Mouse (Mus musculus) cerebellum, adult 2 months (tissue): ENCODE results near the gene Sept8. TPM values are rescaled to one million over a fixed set of nuclear protein-coding genes. Genes with fewer than 3 reads are reported as not detected.

Experiments used
- DNase-seq, 2 experiments: peaks; one replicate each; pipeline ENCODE4 v3.0.0; 2021
- H3K27ac ChIP-seq: fragments of 200-500 bp; 2 replicates; pipeline ENCODE4 v1.5.1; 2012; ENCODE audit warnings: low read length, control low read depth, inconsistent platforms; ENCODE audit not compliant: insufficient read depth
- H3K27me3 ChIP-seq: fragments of 200-500 bp; 2 replicates; pipeline ENCODE4 v1.6.1; 2012; ENCODE audit warnings: inconsistent platforms, mild to moderate bottlenecking, low read length, moderate library complexity; ENCODE audit not compliant: control insufficient read depth, insufficient read depth
- H3K4me1 ChIP-seq: fragments of 200-500 bp; 2 replicates; pipeline ENCODE4 v1.6.1; 2011; ENCODE audit warnings: low read length; ENCODE audit not compliant: control insufficient read depth, insufficient read depth
- H3K4me3 ChIP-seq: fragments of 200-500 bp; replicated peaks from 2 replicates; pipeline ENCODE3; 2011; ENCODE audit warnings: mild to moderate bottlenecking, low read depth, low read length, control low read depth; ENCODE audit not compliant: insufficient read depth
- CTCF ChIP-seq: fragments of 200-500 bp; IDR thresholded peaks from 2 replicates; pipeline ENCODE4 v1.5.1; 2011; ENCODE audit warnings: low read depth, mild to moderate bottlenecking, control low read depth, low read length, moderate library complexity, borderline replicate concordance; ENCODE audit not compliant: insufficient read depth
- POLR2A ChIP-seq: fragments of 200-500 bp; IDR thresholded peaks from 2 replicates; pipeline ENCODE4 v1.6.1; 2011; ENCODE audit warnings: low read length, control low read depth, borderline replicate concordance; ENCODE audit not compliant: insufficient read depth
- WGBS: fragments of 180-500 bp; shearing (Covaris S2); methylation state at CpG from one replicate; pipeline ENCODE4 v1.1.7; 2018; 5-methylcytosine and 5-hydroxymethylcytosine counted together
- polyA plus RNA-seq: library from polyadenylated mRNA; depleted of rRNA; stranded (reverse); fragments of >200 nt; gene quantifications from 2 replicates; pipeline ENCODE4 v1.2.3, GENCODE M21; 2012; rRNA removed

The Sept8 gene
- polyA plus RNA-seq, 1 experiment = 318 TPM

- no peak for TF ChIP-seq CTCF
- TF ChIP-seq POLR2A = peak; percentile 83
- under 1% methylated on average over 67 of the region's 69 CpGs for WGBS
These were observed 48.4 kb downstream of the Sept8 start, which contains the start of gene Kif3a for GRCm38 (mm10) chr11:53567224-53568014. Kif3a (plus strand) TSS chr11:53567379.

GRCm38 (mm10) chr11:53580562-53580961 is 61.5 kb downstream of the Sept8 start:
- H3K4me3 ChIP-seq = no peak overlapping the region
- no peak for DNase-seq
- TF ChIP-seq CTCF (no peak), POLR2A (no peak)
- no peaks in the 10 kb centered on the region for H3K27me3 ChIP-seq
- no peak overlapping the region for H3K27ac ChIP-seq
- WGBS = 97% methylated on average over 3 of the region's 3 CpGs
- peaks cover 4% of the 10 kb centered on the region; the same call in 1 of the 2 replicates for H3K4me1 ChIP-seq

More at GRCm38 (mm10) chr11:53567224-53568014, 48.4 kb downstream of the Sept8 start, which contains the start of gene Kif3a:
- Histone ChIP-seq H3K27ac (no peak within 1 kb of the TSS; the same call in 1 of the 2 replicates), H3K4me1 (no peaks in the 10 kb centered on the region), H3K27me3 (no peaks in the 10 kb centered on the region), H3K4me3 (peak within 1 kb of the TSS; percentile 72)
- DNase-seq = peak; percentile 97

GRCm38 (mm10) chr11:53583151-53583550 is 64.1 kb downstream of the Sept8 start:
- WGBS = 56% methylated on average over 10 of the region's 10 CpGs

GRCm38 (mm10) chr11:53584849-53585248 is 65.8 kb downstream of the Sept8 start:
- Histone ChIP-seq H3K4me3 (no peak overlapping the region), H3K4me1 (no peaks in the 10 kb centered on the region), H3K27ac (no peak overlapping the region), H3K27me3 (no peaks in the 10 kb centered on the region)
- DNase-seq = peak in 1 of 2 experiments; percentile 37
- TF ChIP-seq POLR2A (no peak), CTCF (peak; percentile 46; the same call in 1 of the 2 replicates)
- WGBS = 50% methylated on average over 3 of the region's 3 CpGs

More at GRCm38 (mm10) chr11:53583151-53583550, 64.1 kb downstream of the Sept8 start:
- peak; percentile 51; the same call in 1 of the 2 replicates for TF ChIP-seq CTCF
- TF ChIP-seq POLR2A = no peak
- no peaks in the 10 kb centered on the region for H3K4me1 ChIP-seq
- no peak overlapping the region for H3K4me3 ChIP-seq
- H3K27me3 ChIP-seq = no peaks in the 10 kb centered on the region
- no peak for DNase-seq
- no peak overlapping the region for H3K27ac ChIP-seq

GRCm38 (mm10) chr11:53585510-53585909 is 66.5 kb downstream of the Sept8 start:
- TF ChIP-seq POLR2A = no peak
- no peak for TF ChIP-seq CTCF
- WGBS = 85% methylated on average over 6 of the region's 6 CpGs
- Histone ChIP-seq H3K27ac (no peak overlapping the region), H3K4me3 (no peak overlapping the region), H3K27me3 (no peaks in the 10 kb centered on the region), H3K4me1 (no peaks in the 10 kb centered on the region)
- DNase-seq = no peak

GRCm38 (mm10) chr11:53588279-53588678 is 69.2 kb downstream of the Sept8 start:
- DNase-seq = no peak
- 74% methylated on average over 8 of the region's 8 CpGs for WGBS
- H3K4me1 ChIP-seq = no peaks in the 10 kb centered on the region
- H3K4me3 ChIP-seq = no peak overlapping the region
- no peak for TF ChIP-seq POLR2A
- no peak overlapping the region for H3K27ac ChIP-seq
- no peaks in the 10 kb centered on the region for H3K27me3 ChIP-seq

GRCm38 (mm10) chr11:53590368-53590768 is 71.3 kb downstream of the Sept8 start:
- DNase-seq = peak in 1 of 2 experiments; percentile 37
- TF ChIP-seq POLR2A (no peak), CTCF (peak; percentile 67)
- Histone ChIP-seq H3K4me1 (no peaks in the 10 kb centered on the region), H3K27me3 (no peaks in the 10 kb centered on the region), H3K4me3 (no peak overlapping the region), H3K27ac (no peak overlapping the region)
- WGBS = 54% methylated on average over 15 of the region's 15 CpGs

GRCm38 (mm10) chr11:53591116-53591515 is 72.1 kb downstream of the Sept8 start:
- Histone ChIP-seq H3K4me3 (no peak overlapping the region), H3K27ac (no peak overlapping the region), H3K4me1 (no peaks in the 10 kb centered on the region), H3K27me3 (no peaks in the 10 kb centered on the region)
- TF ChIP-seq CTCF (no peak), POLR2A (no peak)
- no peak for DNase-seq
- 84% methylated on average over 5 of the region's 5 CpGs for WGBS

Other genes starting within 250 kb of the Sept8 start
- gene Hspa4, start 218.8 kb upstream of the Sept8 start, polyA plus RNA-seq = 86.9 and 87.9 TPM in 2 replicates
- 10.8 and 11.8 TPM in 2 replicates for gene Zcchc10, start 194.6 kb upstream of the Sept8 start, polyA plus RNA-seq
- 48.2 and 50.8 TPM in 2 replicates for gene Aff4, start 168.4 kb upstream of the Sept8 start, polyA plus RNA-seq
- not detected in 2 replicates for gene Leap2, start 96.1 kb upstream of the Sept8 start, polyA plus RNA-seq
- 447 and 454 TPM in 2 replicates for gene Uqcrq, start 88.4 kb upstream of the Sept8 start, polyA plus RNA-seq
- gene Gdf9, start 88.2 kb upstream of the Sept8 start, polyA plus RNA-seq = 2.2 and 2.5 TPM in 2 replicates
- gene Gm10447, start 62.1 kb upstream of the Sept8 start, polyA plus RNA-seq = 0.06 TPM in 1 of 2 replicates, not detected in the other
- gene Shroom1, start 62.1 kb upstream of the Sept8 start, polyA plus RNA-seq = 7.7 and 8.8 TPM in 2 replicates
- not detected in 2 replicates for gene Gm9837, start 48.8 kb upstream of the Sept8 start, polyA plus RNA-seq
- 0.65 and 1.6 TPM in 2 replicates for gene Gm9945, start 39.1 kb upstream of the Sept8 start, polyA plus RNA-seq
- 23.1 and 27.1 TPM in 2 replicates for gene Sowaha, start 39.0 kb upstream of the Sept8 start, polyA plus RNA-seq
- gene Kif3a, start 48.1 kb downstream of the Sept8 start, polyA plus RNA-seq = 91.1 and 93.2 TPM in 2 replicates
- gene Il4, start 99.4 kb downstream of the Sept8 start, polyA plus RNA-seq = not detected in 2 replicates
- not detected in 2 replicates for gene Il13, start 115.4 kb downstream of the Sept8 start, polyA plus RNA-seq
- 5.4 TPM in 2 replicates for gene Rad50, start 188.1 kb downstream of the Sept8 start, polyA plus RNA-seq
- 0.16 and 0.22 TPM in 2 replicates for gene Il5, start 201.5 kb downstream of the Sept8 start, polyA plus RNA-seq